Mouse (Mus musculus) heart, embryonic 10.5 days (tissue): Measurements from ENCODE around the gene Atp2b1. TPM values are rescaled to one million over a fixed set of nuclear protein-coding genes. Genes with fewer than 3 reads are reported as not detected.

Experiments
- DNase-seq: peaks from one replicate; pipeline ENCODE4 v3.0.0-alpha.2; 2017; ENCODE audit warnings: low spot score
- H3K27ac ChIP-seq: fragments of 300-500 bp; sonication (generic); 2 replicates; pipeline ENCODE4 v1.5.1; 2016; ENCODE audit warnings: mild to moderate bottlenecking
- H3K27me3 ChIP-seq: fragments of 300-500 bp; sonication (generic); 2 replicates; pipeline ENCODE4 v1.6.1; 2016; ENCODE audit warnings: mild to moderate bottlenecking; ENCODE audit not compliant: poor library complexity, insufficient read depth, severe bottlenecking
- H3K36me3 ChIP-seq: fragments of 300-500 bp; sonication (generic); 2 replicates; pipeline ENCODE4 v1.6.1; 2016; ENCODE audit warnings: mild to moderate bottlenecking, moderate library complexity
- H3K4me1 ChIP-seq: fragments of 300-500 bp; sonication (generic); 2 replicates; pipeline ENCODE4 v1.6.1; 2016; ENCODE audit warnings: mild to moderate bottlenecking
- H3K4me3 ChIP-seq: fragments of 300-500 bp; sonication (generic); 2 replicates; pipeline ENCODE4 v1.5.1; 2016; ENCODE audit warnings: mild to moderate bottlenecking, moderate library complexity
- H3K9me3 ChIP-seq: fragments of 300-500 bp; sonication (generic); 2 replicates; pipeline ENCODE4 v1.6.1; 2016; ENCODE audit warnings: mild to moderate bottlenecking, moderate library complexity
- WGBS: fragments of 180-500 bp; shearing (Covaris S2); methylation state at CpG from one replicate; pipeline ENCODE4 v1.1.7; 2016; 5-methylcytosine and 5-hydroxymethylcytosine counted together
- polyA plus RNA-seq: library from polyadenylated mRNA; unstranded; fragments of >200 nt; fragmentation: Nextera tagmentation; extraction: Ambion mirVana; gene quantifications from 2 replicates; pipeline ENCODE4 v1.2.1, GENCODE M21; 2016

Atp2b1 gene
- polyA plus RNA-seq, 1 experiment from 2014 or later = 129 TPM

DNA sequence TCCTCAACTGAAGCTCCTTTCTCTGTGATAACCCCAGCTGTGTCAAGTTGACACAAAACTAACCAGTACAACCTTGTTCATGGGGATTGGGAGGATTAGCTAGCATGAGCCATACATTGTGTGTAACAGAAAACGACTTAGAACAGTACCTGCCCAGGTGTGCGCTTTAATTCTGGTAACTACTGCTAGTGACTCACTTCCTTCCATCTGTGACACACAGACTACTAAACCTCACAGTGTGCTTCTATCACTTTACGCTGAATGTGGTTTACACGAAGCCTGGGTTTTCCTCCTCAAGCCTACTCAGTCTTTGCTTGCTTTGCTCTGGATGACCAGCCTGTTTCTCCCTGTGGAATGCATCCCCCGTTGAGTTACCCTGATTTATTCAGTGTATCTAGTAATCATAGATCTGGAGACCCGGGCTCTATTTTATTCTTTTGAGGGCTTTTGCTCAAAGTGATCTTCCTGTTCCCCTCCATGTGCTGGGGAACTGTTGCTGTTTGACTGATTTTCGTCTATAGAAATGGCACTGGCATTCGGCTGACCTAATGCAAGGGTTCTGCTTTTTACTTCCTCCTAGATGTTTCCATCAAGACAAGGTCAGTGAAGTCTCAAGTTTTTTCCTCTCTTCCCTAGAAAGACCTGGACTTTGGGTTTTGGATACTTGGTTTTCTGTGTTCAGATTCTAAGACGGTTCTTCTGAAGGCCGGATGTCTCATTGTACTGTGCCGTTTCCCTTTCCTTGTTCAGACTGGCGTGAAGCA is 40.2 kb downstream of the Atp2b1 start:
- 88% methylated on average over 12 of the region's 12 CpGs for WGBS

GRCm38 (mm10) chr10:98956124-98956523 is 41.9 kb downstream of the Atp2b1 start:
- no peaks in the 10 kb centered on the region for H3K27me3 ChIP-seq
- no peaks in the 10 kb centered on the region for H3K9me3 ChIP-seq
- DNase-seq = no peak
- H3K4me1 ChIP-seq = peaks cover 28% of the 10 kb centered on the region
- H3K36me3 ChIP-seq = no peaks in the 10 kb centered on the region
- H3K27ac ChIP-seq = no peak overlapping the region
- no peak overlapping the region for H3K4me3 ChIP-seq
- WGBS = 83% methylated on average over 3 of the region's 3 CpGs

More for the DNA sequence above, 40.2 kb downstream of the Atp2b1 start:
- H3K4me1 ChIP-seq = peaks cover 33% of the 10 kb centered on the region
- no peaks in the 10 kb centered on the region for H3K27me3 ChIP-seq
- no peak overlapping the region for H3K4me3 ChIP-seq
- no peak for DNase-seq
- no peak overlapping the region for H3K27ac ChIP-seq
- H3K36me3 ChIP-seq = no peaks in the 10 kb centered on the region
- no peaks in the 10 kb centered on the region for H3K9me3 ChIP-seq

- DNase-seq = no peak
- WGBS = 68% methylated on average over 4 of the region's 4 CpGs
- no peak overlapping the region for H3K27ac ChIP-seq
Observed at GRCm38 (mm10) chr10:98958752-98959151, 44.5 kb downstream of the Atp2b1 start.

DNA sequence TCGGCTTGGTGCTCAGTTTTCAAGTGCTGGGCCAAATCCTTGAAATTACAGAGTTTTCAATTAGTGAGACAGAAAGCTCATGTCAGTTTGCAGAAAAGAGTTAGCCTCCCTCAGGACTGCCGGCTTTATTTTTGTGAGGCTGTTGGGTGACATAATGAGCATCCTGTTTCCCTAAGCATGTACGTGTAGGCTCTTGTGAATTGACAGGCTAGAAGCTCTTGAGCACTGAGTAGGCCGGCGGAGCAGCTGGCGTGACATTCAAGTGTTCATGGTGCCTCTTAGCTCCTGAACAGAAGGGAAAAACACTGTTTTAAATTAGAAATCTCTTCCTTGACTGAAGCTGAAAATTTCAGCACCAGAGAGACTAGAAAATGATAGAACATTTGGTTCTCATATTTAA is 45.2 kb downstream of the Atp2b1 start:
- no peak for DNase-seq
- Histone ChIP-seq H3K36me3 (no peaks in the 10 kb centered on the region), H3K4me3 (no peak overlapping the region), H3K27ac (no peak overlapping the region), H3K4me1 (peaks cover 22% of the 10 kb centered on the region), H3K9me3 (no peaks in the 10 kb centered on the region), H3K27me3 (no peaks in the 10 kb centered on the region)
- 51% methylated on average over 6 of the region's 6 CpGs for WGBS

More at GRCm38 (mm10) chr10:98958752-98959151, 44.5 kb downstream of the Atp2b1 start:
- Histone ChIP-seq H3K4me1 (peaks cover 24% of the 10 kb centered on the region), H3K9me3 (no peaks in the 10 kb centered on the region), H3K36me3 (no peaks in the 10 kb centered on the region), H3K4me3 (no peak overlapping the region), H3K27me3 (no peaks in the 10 kb centered on the region)

- H3K27me3 ChIP-seq = no peaks in the 10 kb centered on the region
- H3K4me3 ChIP-seq = no peak overlapping the region
- no peaks in the 10 kb centered on the region for H3K9me3 ChIP-seq
- DNase-seq = no peak
- H3K36me3 ChIP-seq = no peaks in the 10 kb centered on the region
- H3K4me1 ChIP-seq = peaks cover 23% of the 10 kb centered on the region
- 53% methylated on average over 5 of the region's 5 CpGs for WGBS
- no peak overlapping the region for H3K27ac ChIP-seq
Observed at GRCm38 (mm10) chr10:98960911-98961310, 46.7 kb downstream of the Atp2b1 start.

DNA sequence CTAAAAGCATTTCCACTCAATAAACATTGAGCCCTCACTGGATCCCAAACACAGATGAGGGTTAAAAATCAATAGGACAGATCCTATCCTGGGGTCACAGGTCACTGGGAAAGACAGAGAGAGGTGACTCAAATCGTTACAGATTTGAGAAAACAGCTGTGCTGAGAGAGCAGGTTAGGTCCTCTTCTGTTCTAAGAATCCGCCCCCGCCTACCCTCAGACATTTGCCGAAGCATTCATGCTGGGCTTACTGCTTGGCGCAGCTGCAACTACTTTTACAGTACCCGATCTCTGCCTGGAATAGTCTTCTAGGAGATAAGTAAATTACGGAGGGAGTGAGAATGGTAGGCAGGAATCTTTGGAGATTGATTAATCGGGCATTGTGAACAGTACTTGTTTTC is 47.9 kb downstream of the Atp2b1 start:
- Histone ChIP-seq H3K4me3 (no peak overlapping the region), H3K27me3 (no peaks in the 10 kb centered on the region), H3K4me1 (peaks cover 31% of the 10 kb centered on the region), H3K36me3 (no peaks in the 10 kb centered on the region), H3K9me3 (no peaks in the 10 kb centered on the region), H3K27ac (no peak overlapping the region)
- WGBS = 62% methylated on average over 8 of the region's 8 CpGs
- DNase-seq = no peak

DNA sequence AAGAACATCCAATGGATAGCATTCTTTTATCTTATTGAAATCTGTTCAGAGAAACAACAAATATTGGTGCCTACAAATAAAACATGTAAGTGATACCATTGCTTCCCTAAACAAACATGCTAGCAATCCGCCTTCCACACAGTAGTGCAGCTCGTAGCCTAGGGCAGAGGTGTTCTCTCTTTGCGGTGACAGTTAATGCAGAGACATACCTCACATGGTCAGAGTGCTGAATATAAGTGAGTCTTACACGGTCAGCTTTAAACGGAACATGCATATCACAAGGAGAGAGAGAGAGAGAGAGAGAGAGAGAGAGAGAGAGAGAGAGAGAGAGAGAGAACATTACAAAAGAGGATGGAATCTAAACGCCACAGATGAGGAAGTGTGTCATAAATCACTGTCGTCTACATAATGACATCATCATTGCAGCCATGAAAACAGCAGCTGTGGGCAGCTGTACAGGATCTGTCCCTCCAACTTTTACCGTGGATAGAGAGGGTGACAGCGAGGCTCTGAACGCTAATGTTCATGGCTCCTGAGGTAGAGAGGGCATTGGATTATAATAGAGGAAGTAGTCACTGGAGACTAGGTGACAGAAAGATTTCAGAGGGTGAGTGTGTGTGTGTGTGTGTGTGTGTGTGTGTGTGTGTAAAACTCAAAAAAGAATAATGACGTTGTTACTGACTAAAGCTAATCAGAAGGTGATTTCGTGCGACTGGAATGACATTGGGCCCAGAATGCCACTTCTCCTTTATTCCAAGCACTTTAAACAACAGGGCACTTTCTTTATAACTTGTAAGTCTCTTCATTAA is 52.4 kb downstream of the Atp2b1 start:
- WGBS = 73% methylated on average over 13 of the region's 13 CpGs
- Histone ChIP-seq H3K4me1 (peaks cover 24% of the 10 kb centered on the region), H3K27me3 (no peaks in the 10 kb centered on the region), H3K9me3 (no peaks in the 10 kb centered on the region), H3K27ac (peak overlapping the region; percentile 32; the same call in 1 of the 2 replicates), H3K36me3 (peaks cover 14% of the 10 kb centered on the region; the same call in 1 of the 2 replicates), H3K4me3 (no peak overlapping the region)
- DNase-seq = no peak

GRCm38 (mm10) chr10:98967240-98967891 is 53.2 kb downstream of the Atp2b1 start:
- WGBS = 46% methylated on average over 15 of the region's 15 CpGs
- peak overlapping the region; percentile 32; the same call in 1 of the 2 replicates for H3K27ac ChIP-seq
- H3K27me3 ChIP-seq = no peaks in the 10 kb centered on the region
- DNase-seq = no peak
- H3K9me3 ChIP-seq = no peaks in the 10 kb centered on the region
- no peak overlapping the region for H3K4me3 ChIP-seq
- peaks cover 24% of the 10 kb centered on the region for H3K4me1 ChIP-seq
- peaks cover 19% of the 10 kb centered on the region; the same call in 1 of the 2 replicates for H3K36me3 ChIP-seq

DNA sequence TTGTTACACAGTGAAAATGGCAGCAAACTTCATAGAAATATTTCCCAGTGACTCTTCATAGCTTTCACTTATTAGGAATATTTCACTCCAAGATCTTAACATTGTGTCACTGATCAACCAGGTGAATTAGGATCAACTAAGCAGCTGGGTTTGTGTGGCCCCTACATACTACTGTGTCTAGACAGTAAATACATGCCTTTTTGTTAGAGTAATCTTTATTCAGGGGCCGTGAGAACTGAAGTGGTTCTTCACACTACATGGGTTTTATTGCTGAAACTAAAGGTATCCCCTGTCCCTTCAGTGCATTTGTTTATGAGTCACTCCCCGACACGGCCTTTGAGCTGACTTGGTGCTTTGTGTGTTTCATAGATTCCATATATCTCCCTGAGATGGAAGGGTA is 56.7 kb downstream of the Atp2b1 start:
- Histone ChIP-seq H3K36me3 (peaks cover 19% of the 10 kb centered on the region; the same call in 1 of the 2 replicates), H3K9me3 (no peaks in the 10 kb centered on the region), H3K4me1 (peaks cover 36% of the 10 kb centered on the region), H3K27me3 (no peaks in the 10 kb centered on the region), H3K4me3 (no peak overlapping the region), H3K27ac (no peak overlapping the region)
- no peak for DNase-seq
- 90% methylated on average over 3 of the region's 3 CpGs for WGBS

- DNase-seq = no peak
- peaks cover 19% of the 10 kb centered on the region; the same call in 1 of the 2 replicates for H3K36me3 ChIP-seq
- no peaks in the 10 kb centered on the region for H3K27me3 ChIP-seq
- no peaks in the 10 kb centered on the region for H3K9me3 ChIP-seq
- no peak overlapping the region for H3K27ac ChIP-seq
- WGBS = 85% methylated on average over 2 of the region's 2 CpGs
- H3K4me1 ChIP-seq = peaks cover 31% of the 10 kb centered on the region
- no peak overlapping the region for H3K4me3 ChIP-seq
Observed at GRCm38 (mm10) chr10:98972359-98972758, 58.2 kb downstream of the Atp2b1 start.

DNA sequence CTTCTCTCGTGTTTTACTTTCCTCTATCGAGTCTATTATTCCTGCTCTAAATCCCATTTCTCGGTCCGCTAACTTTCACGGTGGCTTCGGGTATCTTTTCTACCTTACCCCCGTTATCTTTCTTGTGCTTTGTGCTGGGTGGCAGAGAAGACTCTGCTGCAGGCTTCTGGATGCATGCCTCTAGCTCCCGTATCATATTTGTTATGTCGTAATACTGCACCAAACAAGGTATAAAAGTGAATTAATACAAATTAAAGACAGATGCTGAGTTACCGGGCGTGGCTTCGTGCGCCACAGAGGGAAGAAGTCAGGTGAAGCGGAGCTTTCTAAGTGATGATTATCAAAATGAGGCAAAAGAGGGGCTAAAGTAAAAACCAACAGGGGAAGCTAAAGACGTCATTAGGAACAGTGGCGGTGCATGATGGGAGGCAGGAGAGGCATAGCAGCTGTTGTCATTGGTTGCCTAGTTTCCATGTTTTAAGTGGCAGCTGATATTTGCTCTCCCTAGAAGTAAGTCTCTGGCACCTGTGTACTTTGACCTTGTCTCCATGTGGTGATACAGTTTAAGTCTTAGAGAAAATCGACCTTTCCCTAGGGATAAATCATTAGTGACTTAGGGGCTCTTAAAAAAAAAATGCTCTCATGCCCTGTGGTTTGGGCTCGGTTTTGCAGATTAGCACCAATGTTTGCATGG is 58.9 kb downstream of the Atp2b1 start:
- H3K36me3 ChIP-seq = peaks cover 19% of the 10 kb centered on the region; the same call in 1 of the 2 replicates
- H3K4me1 ChIP-seq = peaks cover 24% of the 10 kb centered on the region
- H3K27me3 ChIP-seq = no peaks in the 10 kb centered on the region
- 87% methylated on average over 18 of the region's 18 CpGs for WGBS
- DNase-seq = no peak
- no peaks in the 10 kb centered on the region for H3K9me3 ChIP-seq
- H3K27ac ChIP-seq = no peak overlapping the region
- H3K4me3 ChIP-seq = no peak overlapping the region

DNA sequence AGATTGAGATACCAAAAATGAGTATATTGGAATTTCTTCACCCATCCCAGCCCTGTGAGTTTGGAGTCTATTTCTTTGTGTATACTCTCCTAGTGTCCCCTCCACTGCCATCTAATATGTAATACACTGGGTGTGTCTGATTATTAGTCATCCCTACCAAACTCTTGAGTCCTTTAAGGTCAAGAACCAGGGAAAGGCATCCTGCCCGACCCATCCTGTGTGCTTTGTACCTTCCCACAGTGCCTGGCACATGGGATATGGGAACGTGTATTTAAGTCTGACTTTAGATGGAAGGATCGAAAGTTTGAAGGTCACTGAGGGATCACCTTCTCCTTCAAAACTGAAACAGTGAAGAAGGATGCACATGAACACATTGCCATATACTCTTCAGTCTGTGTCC is 60.4 kb downstream of the Atp2b1 start:
- DNase-seq = no peak
- 87% methylated on average over 3 of the region's 3 CpGs for WGBS
- peaks cover 11% of the 10 kb centered on the region; the same call in 1 of the 2 replicates for H3K36me3 ChIP-seq
- H3K9me3 ChIP-seq = no peaks in the 10 kb centered on the region
- peaks cover 26% of the 10 kb centered on the region for H3K4me1 ChIP-seq
- no peak overlapping the region for H3K27ac ChIP-seq
- H3K27me3 ChIP-seq = no peaks in the 10 kb centered on the region
- no peak overlapping the region for H3K4me3 ChIP-seq
